ENCODE assay signal across 8 mouse cellular contexts in the genomic region with DNA sequence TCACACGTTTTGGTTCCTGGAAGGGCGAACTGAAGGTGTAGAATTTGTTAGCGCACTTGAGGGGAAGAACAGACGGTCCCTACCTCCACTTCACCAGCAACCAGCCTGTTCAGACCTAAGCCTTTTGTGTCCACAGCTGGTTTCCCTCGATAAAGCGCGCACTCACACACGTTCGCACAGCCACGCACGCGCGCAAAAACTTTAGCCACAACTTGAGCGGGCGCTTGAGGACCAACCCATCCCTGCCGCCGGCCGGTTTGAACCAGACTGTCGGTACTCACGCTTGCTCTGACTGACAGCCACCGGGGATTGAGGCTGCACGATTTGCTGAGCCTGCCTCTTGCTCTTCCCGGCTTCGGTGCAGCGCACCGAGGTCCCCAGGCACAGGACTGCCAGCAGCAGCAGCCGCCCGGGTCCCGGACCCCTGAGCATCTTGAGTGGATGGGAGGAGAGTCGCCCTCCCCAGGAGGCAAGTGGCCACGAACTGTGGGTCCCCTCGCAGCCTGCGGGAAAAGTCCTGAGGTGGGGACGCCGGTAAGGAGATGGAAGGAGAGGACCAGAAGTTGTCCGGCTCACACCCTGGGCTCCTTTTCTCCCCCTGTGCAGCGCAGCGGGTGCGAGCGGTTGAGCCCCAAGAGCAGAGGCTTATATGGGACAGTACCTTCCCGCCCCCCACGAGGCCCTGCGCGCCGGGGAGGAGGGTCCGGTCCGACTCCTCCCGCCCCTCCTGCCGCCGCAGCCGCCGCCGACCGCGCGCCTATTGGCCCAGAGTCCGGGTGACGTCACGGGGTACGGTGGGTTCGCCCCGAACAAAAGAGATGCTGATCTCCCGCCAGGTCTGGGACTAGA. TPM values are rescaled to one million over a fixed set of nuclear protein-coding genes. Genes with fewer than 3 reads are reported as not detected.
DNase-seq lines count a peak whose midpoint lies in the region; ATAC-seq and TF ChIP-seq lines count a peak whose summit lies in the region.

A gene (minus strand): TSS at position 650 of the 849 bp plus-strand sequence.

- H3K4me3 ChIP-seq in hindbrain, embryonic 16.5 days (ENCODE audit: low read length): peak within 1 kb of the TSS; percentile 75
- H3K4me3 ChIP-seq in left cerebral cortex, adult 2 months: peak within 1 kb of the TSS; percentile 59
- peak within 1 kb of the TSS; percentile 22; the same call in 1 of the 2 replicates for H3K4me3 ChIP-seq in macrophage (ENCODE audit: inconsistent target)

- H3K79me2 ChIP-seq in macrophage (ENCODE audit: inconsistent target): no peaks in the 10 kb centered on the region

- H3K27me3 ChIP-seq in hindbrain, embryonic 16.5 days (replicated peaks; ENCODE audit: control insufficient read depth, insufficient read depth, low read length): no peaks in the 10 kb centered on the region

- TF ChIP-seq CTCF in left cerebral cortex, adult 2 months (IDR thresholded peaks at IDR 0.05): no peak

- DNase-seq in adipocyte (ENCODE audit: low spot score): peak; percentile 77
- DNase-seq in embryo, embryonic 10 days (ENCODE audit: low spot score): peak; percentile 98
- peak; percentile 69 to 77 for DNase-seq in gastrocnemius, adult 8-10 months (ENCODE audit: low spot score in 2 of 2)
- peak; percentile 52 for DNase-seq in left cerebral cortex, adult 2 months (ENCODE audit: extremely low spot score in 1 of 2, low spot score in 2 of 2)
- DNase-seq in right cerebral cortex, adult 2 months (ENCODE audit: low spot score in 2 of 2): peak; percentile 26 to 38
- peak; percentile 86 for DNase-seq in urinary bladder, postnatal 25 days (ENCODE audit: low spot score)

- under 1% methylated on average over 59 of the region's 63 CpGs for WGBS in hindbrain, embryonic 16.5 days
- 2% methylated on average over 63 of the region's 63 CpGs for WGBS in macrophage (ENCODE audit: missing documents)

- intact Hi-C loops in left cerebral cortex, adult 2 months (cut with DNase I): no loop called here

- H3K27ac ChIP-seq in hindbrain, embryonic 16.5 days (ENCODE audit: low read depth, low read length): peak within 1 kb of the TSS; percentile 54
- peak within 1 kb of the TSS; percentile 36 for H3K27ac ChIP-seq in left cerebral cortex, adult 2 months
- H3K27ac ChIP-seq in macrophage: no peak within 1 kb of the TSS

- peak; percentile 94 for ATAC-seq in hindbrain, embryonic 16.5 days

- peak within 1 kb of the TSS; percentile 99 for H3K4me2 ChIP-seq in hindbrain, embryonic 16.5 days (ENCODE audit: low read length)

- peaks cover 11% of the 10 kb centered on the region for H3K4me1 ChIP-seq in hindbrain, embryonic 16.5 days (ENCODE audit: control insufficient read depth, insufficient read depth, low read depth, low read length)

- H3K9me3 ChIP-seq in hindbrain, embryonic 16.5 days (ENCODE audit: control insufficient read depth, low read length): no peaks in the 10 kb centered on the region

- no peaks in the 10 kb centered on the region for H3K36me3 ChIP-seq in hindbrain, embryonic 16.5 days (ENCODE audit: control insufficient read depth, insufficient read depth, low read length)
- H3K36me3 ChIP-seq in macrophage (ENCODE audit: inconsistent target): no peaks in the 10 kb centered on the region

- H3K9ac ChIP-seq in hindbrain, embryonic 16.5 days (ENCODE audit: low read depth, low read length): peak within 1 kb of the TSS; percentile 72

RNA-seq across cellular contexts. Expression of the gene that starts here (rescaled TPM):
- total RNA-seq in gastrocnemius, adult 8-10 months (2022): 10 to 100 TPM; 18.4 to 36.6 (median 23.6) TPM
- 27.4 and 46.9 TPM in 2 replicates for polyA plus RNA-seq in hindbrain, embryonic 16.5 days (2015; fragmentation: Nextera tagmentation; extraction: Ambion mirVana)
- total RNA-seq in left cerebral cortex, adult 2 months (2021): 10 to 100 TPM; 40.8 to 52.0 TPM
- total RNA-seq in macrophage (2018; cell fraction: chromatin; rRNA removed): 100 to 1,000 TPM in 1 of 26 experiments, 1 to 10 TPM in 16, under 1 TPM in 8, not detected in 1; 0.26 to 141 (median 1.5) TPM
- total RNA-seq in macrophage (2018; cell fraction: cytosol; rRNA removed): 1 to 10 TPM in 1 of 26 experiments, under 1 TPM in 25; 0.08 to 1.3 (median 0.35) TPM
- 10 to 100 TPM in 1 of 26 experiments, 1 to 10 TPM in 10, under 1 TPM in 14, not detected in 1; 0.18 to 22.7 (median 0.92) TPM for total RNA-seq in macrophage (2018; cell fraction: nucleus; rRNA removed)
- polyA plus RNA-seq in macrophage (2018): 0.68 to 3.9 TPM (median 1.6 TPM) in 3 replicates

Comparison
In these comparisons a context has a peak if more than half of its experiments do, and no peak if none do; other contexts are left out.
1. DNase-seq: peak in every context shown above with its lines; median percentile 98 in embryo, embryonic 10 days; 86 in urinary bladder, postnatal 25 days; 77 in adipocyte; 73 in gastrocnemius, adult 8-10 months; 52 in left cerebral cortex, adult 2 months; 32 in right cerebral cortex, adult 2 months.
2. H3K4me3 ChIP-seq: peak in every context shown above with its lines; median percentile 75 in hindbrain, embryonic 16.5 days; 59 in left cerebral cortex, adult 2 months; 22 in macrophage.